Mouse (Mus musculus): ENCODE results near the gene Gm15448. TPM values are rescaled to one million over a fixed set of nuclear protein-coding genes. Genes with fewer than 3 reads are reported as not detected.

Gene Gm15448
- polyA plus RNA-seq (2014; fragmentation: Illumina TruSeq; extraction: RNeasy Lipid Tissue Mini Kit (QIAGEN cat#74804)) = not detected

DNA sequence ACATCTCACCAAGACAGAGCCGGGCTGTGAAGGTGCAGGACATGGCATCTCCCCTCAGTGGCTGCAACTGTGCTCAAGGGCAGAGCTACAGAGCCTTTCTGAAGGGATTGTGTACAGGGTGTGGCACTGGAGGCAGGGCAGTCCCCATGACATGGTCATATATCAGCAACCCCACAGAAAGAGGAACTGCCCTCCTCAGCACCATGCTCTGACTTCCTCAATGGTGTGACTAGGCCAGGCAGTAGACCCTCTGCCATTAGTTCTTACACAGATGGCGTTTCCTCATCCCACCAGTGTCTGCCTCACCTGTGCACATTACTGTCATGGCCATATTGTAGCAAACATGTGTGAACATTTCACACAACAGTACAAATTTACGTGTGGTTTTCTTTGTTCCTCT lies at the start of gene Gm15448:
Gene Gm15448, minus strand, starts transcription at position 89 of the 400 bp plus-strand sequence.

DNA sequence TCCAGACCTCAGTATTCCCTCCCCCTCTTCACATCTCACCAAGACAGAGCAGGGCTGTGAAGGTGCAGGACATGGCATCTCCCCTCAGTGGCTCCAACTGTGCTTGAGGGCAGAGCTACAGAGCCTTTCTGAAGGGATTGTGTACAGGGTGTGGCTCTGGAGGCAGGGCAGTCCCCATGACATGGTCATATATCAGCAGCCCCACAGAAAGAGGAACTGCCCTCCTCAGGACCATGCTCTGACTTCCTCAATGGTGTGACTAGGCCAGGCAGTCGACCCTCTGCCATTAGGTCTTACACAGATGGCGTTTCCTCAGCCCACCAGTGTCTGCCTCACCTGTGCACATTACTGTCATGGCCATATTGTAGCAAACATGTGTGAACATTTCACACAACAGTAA lies 19.5 kb upstream of the Gm15448 start, which contains the start of gene Pira2:
Gene Pira2, minus strand, starts transcription at position 101 of the 400 bp plus-strand sequence.

Other genes starting within 250 kb of the Gm15448 start
- 0.26 TPM for gene Oscar, start 209.5 kb downstream of the Gm15448 start, polyA plus RNA-seq (2014; fragmentation: Illumina TruSeq; extraction: RNeasy Lipid Tissue Mini Kit (QIAGEN cat#74804))
- gene Ndufa3, start 208.3 kb downstream of the Gm15448 start, polyA plus RNA-seq (2014; fragmentation: Illumina TruSeq; extraction: RNeasy Lipid Tissue Mini Kit (QIAGEN cat#74804)) = 10.4 TPM
- 1.0 TPM for gene Tfpt, start 195.8 kb downstream of the Gm15448 start, polyA plus RNA-seq (2014; fragmentation: Illumina TruSeq; extraction: RNeasy Lipid Tissue Mini Kit (QIAGEN cat#74804))
- 21.1 TPM for gene Prpf31, start 195.7 kb downstream of the Gm15448 start, polyA plus RNA-seq (2014; fragmentation: Illumina TruSeq; extraction: RNeasy Lipid Tissue Mini Kit (QIAGEN cat#74804))
- gene Cnot3, start 180.4 kb downstream of the Gm15448 start, polyA plus RNA-seq (2014; fragmentation: Illumina TruSeq; extraction: RNeasy Lipid Tissue Mini Kit (QIAGEN cat#74804)) = 19.9 TPM
- gene Leng1, start 159.8 kb downstream of the Gm15448 start, polyA plus RNA-seq (2014; fragmentation: Illumina TruSeq; extraction: RNeasy Lipid Tissue Mini Kit (QIAGEN cat#74804)) = 5.0 TPM
- gene Tmc4, start 148.1 kb downstream of the Gm15448 start, polyA plus RNA-seq (2014; fragmentation: Illumina TruSeq; extraction: RNeasy Lipid Tissue Mini Kit (QIAGEN cat#74804)) = 11.3 TPM
- gene Tsen34, start 132.8 kb downstream of the Gm15448 start, polyA plus RNA-seq (2014; fragmentation: Illumina TruSeq; extraction: RNeasy Lipid Tissue Mini Kit (QIAGEN cat#74804)) = 13.3 TPM
- gene Mboat7, start 132.2 kb downstream of the Gm15448 start, polyA plus RNA-seq (2014; fragmentation: Illumina TruSeq; extraction: RNeasy Lipid Tissue Mini Kit (QIAGEN cat#74804)) = 56.0 TPM
- gene Rps9, start 121.7 kb downstream of the Gm15448 start, polyA plus RNA-seq (2014; fragmentation: Illumina TruSeq; extraction: RNeasy Lipid Tissue Mini Kit (QIAGEN cat#74804)) = 11.4 TPM
- 5.2 TPM for gene Pirb, start 105.3 kb downstream of the Gm15448 start, polyA plus RNA-seq (2014; fragmentation: Illumina TruSeq; extraction: RNeasy Lipid Tissue Mini Kit (QIAGEN cat#74804))
- gene Pira2, start 19.4 kb upstream of the Gm15448 start, polyA plus RNA-seq (2014; fragmentation: Illumina TruSeq; extraction: RNeasy Lipid Tissue Mini Kit (QIAGEN cat#74804)) = 1.5 TPM
- gene Gm14548, start 72.4 kb upstream of the Gm15448 start, polyA plus RNA-seq (2014; fragmentation: Illumina TruSeq; extraction: RNeasy Lipid Tissue Mini Kit (QIAGEN cat#74804)) = 0.23 TPM
- gene Lilra6, start 89.8 kb upstream of the Gm15448 start, polyA plus RNA-seq (2014; fragmentation: Illumina TruSeq; extraction: RNeasy Lipid Tissue Mini Kit (QIAGEN cat#74804)) = not detected
- 9.1 TPM for gene Lair1, start 237.5 kb upstream of the Gm15448 start, polyA plus RNA-seq (2014; fragmentation: Illumina TruSeq; extraction: RNeasy Lipid Tissue Mini Kit (QIAGEN cat#74804))

Data from ovary, adult 10 weeks (tissue).